Mouse (Mus musculus): Measurements from ENCODE around the gene Trappc10. TPM values are rescaled to one million over a fixed set of nuclear protein-coding genes. Genes with fewer than 3 reads are reported as not detected.
"Not testable (repeated sequence)": the region's sequence is repeated elsewhere in the genome, so short reads cannot be mapped to it uniquely, and the experiment has no call there.

Trappc10 gene
- polyA plus RNA-seq, 1 experiment: 22.0 TPM

- Histone ChIP-seq H3K4me1 (ENCODE audit: control insufficient read depth, insufficient read depth, low read length) (no peaks in the 10 kb centered on the region), H3K36me3 (ENCODE audit: control insufficient read depth, insufficient read depth, low read length, poor library complexity, severe bottlenecking) (peaks cover 10% of the 10 kb centered on the region; the same call in 1 of the 2 replicates), H3K27ac (ENCODE audit: insufficient read depth, low read length) (0 out of 2 replicates have a peak overlapping the region, but pooled peaks have one; percentile 4), H3K9me3 (replicated peaks; ENCODE audit: control insufficient read depth, insufficient read depth, low read length, poor library complexity, severe bottlenecking) (no peaks in the 10 kb centered on the region), H3K9ac (ENCODE audit: low read depth, poor library complexity, severe bottlenecking) (no peak overlapping the region), H3K27me3 (ENCODE audit: control insufficient read depth, insufficient read depth, low read length, poor library complexity, severe bottlenecking) (no peaks in the 10 kb centered on the region), H3K4me3 (ENCODE audit: low read depth, low read length) (no peak overlapping the region)
- TF ChIP-seq POLR2A (IDR thresholded peaks at IDR 0.05; ENCODE audit: insufficient read depth, low read length) (no peak), EP300 (IDR thresholded peaks at IDR 0.05; ENCODE audit: insufficient read depth, low read depth, low read length) (no peak), CTCF (IDR thresholded peaks at IDR 0.05; ENCODE audit: low read depth, low read length) (no peak)
These were observed 25.9 kb downstream of the Trappc10 start for GRCm38 (mm10) chr10:78218576-78218975.

- no peaks in the 10 kb centered on the region for H3K4me1 ChIP-seq (ENCODE audit: control insufficient read depth, insufficient read depth, low read length)
- H3K27me3 ChIP-seq (ENCODE audit: control insufficient read depth, insufficient read depth, low read length, poor library complexity, severe bottlenecking): no peaks in the 10 kb centered on the region
- H3K9ac ChIP-seq (ENCODE audit: low read depth, poor library complexity, severe bottlenecking): no peak overlapping the region
- no peak overlapping the region for H3K4me3 ChIP-seq (ENCODE audit: low read depth, low read length)
- no peak for TF ChIP-seq POLR2A (IDR thresholded peaks at IDR 0.05; ENCODE audit: insufficient read depth, low read length)
- TF ChIP-seq CTCF (IDR thresholded peaks at IDR 0.05; ENCODE audit: low read depth, low read length): no peak
- TF ChIP-seq EP300 (IDR thresholded peaks at IDR 0.05; ENCODE audit: insufficient read depth, low read depth, low read length): no peak
- H3K27ac ChIP-seq (ENCODE audit: insufficient read depth, low read length): no peak overlapping the region
- H3K9me3 ChIP-seq (replicated peaks; ENCODE audit: control insufficient read depth, insufficient read depth, low read length, poor library complexity, severe bottlenecking): no peaks in the 10 kb centered on the region
- peaks cover 10% of the 10 kb centered on the region; the same call in 1 of the 2 replicates for H3K36me3 ChIP-seq (ENCODE audit: control insufficient read depth, insufficient read depth, low read length, poor library complexity, severe bottlenecking)
These were observed 27.9 kb downstream of the Trappc10 start for GRCm38 (mm10) chr10:78216376-78217083.

- H3K36me3 ChIP-seq (ENCODE audit: control insufficient read depth, insufficient read depth, low read length, poor library complexity, severe bottlenecking): 0 out of 2 replicates have a peak, but pooled peaks cover 5% of the 10 kb centered on the region
- H3K9me3 ChIP-seq (replicated peaks; ENCODE audit: control insufficient read depth, insufficient read depth, low read length, poor library complexity, severe bottlenecking): no peaks in the 10 kb centered on the region
- no peaks in the 10 kb centered on the region for H3K4me1 ChIP-seq (ENCODE audit: control insufficient read depth, insufficient read depth, low read length)
- H3K27ac ChIP-seq (ENCODE audit: insufficient read depth, low read length): no peak overlapping the region
- TF ChIP-seq POLR2A (IDR thresholded peaks at IDR 0.05; ENCODE audit: insufficient read depth, low read length): no peak
- TF ChIP-seq EP300 (IDR thresholded peaks at IDR 0.05; ENCODE audit: insufficient read depth, low read depth, low read length): no peak
- no peak for TF ChIP-seq CTCF (IDR thresholded peaks at IDR 0.05; ENCODE audit: low read depth, low read length)
- H3K27me3 ChIP-seq (ENCODE audit: control insufficient read depth, insufficient read depth, low read length, poor library complexity, severe bottlenecking): no peaks in the 10 kb centered on the region
- H3K4me3 ChIP-seq (ENCODE audit: low read depth, low read length): no peak overlapping the region
- no peak overlapping the region for H3K9ac ChIP-seq (ENCODE audit: low read depth, poor library complexity, severe bottlenecking)
These were observed 30.1 kb downstream of the Trappc10 start for GRCm38 (mm10) chr10:78214371-78214770.

- Histone ChIP-seq H3K4me1 (ENCODE audit: control insufficient read depth, insufficient read depth, low read length) (no peaks in the 10 kb centered on the region), H3K27me3 (ENCODE audit: control insufficient read depth, insufficient read depth, low read length, poor library complexity, severe bottlenecking) (no peaks in the 10 kb centered on the region), H3K36me3 (ENCODE audit: control insufficient read depth, insufficient read depth, low read length, poor library complexity, severe bottlenecking) (0 out of 2 replicates have a peak, but pooled peaks cover under 1% of the 10 kb centered on the region), H3K9me3 (replicated peaks; ENCODE audit: control insufficient read depth, insufficient read depth, low read length, poor library complexity, severe bottlenecking) (no peaks in the 10 kb centered on the region), H3K27ac (ENCODE audit: insufficient read depth, low read length) (no peak overlapping the region), H3K9ac (ENCODE audit: low read depth, poor library complexity, severe bottlenecking) (no peak overlapping the region), H3K4me3 (ENCODE audit: low read depth, low read length) (no peak overlapping the region)
- TF ChIP-seq POLR2A (IDR thresholded peaks at IDR 0.05; ENCODE audit: insufficient read depth, low read length) (no peak), CTCF (IDR thresholded peaks at IDR 0.05; ENCODE audit: low read depth, low read length) (peak; percentile 70)
These were observed 33.1 kb downstream of the Trappc10 start for GRCm38 (mm10) chr10:78211311-78211710.

GRCm38 (mm10) chr10:78201182-78201581, 43.3 kb downstream of the Trappc10 start:
- TF ChIP-seq CTCF (IDR thresholded peaks at IDR 0.05; ENCODE audit: low read depth, low read length) (no peak), EP300 (IDR thresholded peaks at IDR 0.05; ENCODE audit: insufficient read depth, low read depth, low read length) (no peak), POLR2A (IDR thresholded peaks at IDR 0.05; ENCODE audit: insufficient read depth, low read length) (no peak)
- H3K4me1 ChIP-seq (ENCODE audit: control insufficient read depth, insufficient read depth, low read length): no peaks in the 10 kb centered on the region
- no peaks in the 10 kb centered on the region; the same call in 1 of the 2 replicates for H3K36me3 ChIP-seq (ENCODE audit: control insufficient read depth, insufficient read depth, low read length, poor library complexity, severe bottlenecking)

GRCm38 (mm10) chr10:78192933-78193332, 51.5 kb downstream of the Trappc10 start:
- TF ChIP-seq POLR2A (IDR thresholded peaks at IDR 0.05; ENCODE audit: insufficient read depth, low read length): no peak
- no peak for TF ChIP-seq CTCF (IDR thresholded peaks at IDR 0.05; ENCODE audit: low read depth, low read length)
- TF ChIP-seq EP300 (IDR thresholded peaks at IDR 0.05; ENCODE audit: insufficient read depth, low read depth, low read length): no peak
- no peaks in the 10 kb centered on the region for H3K4me1 ChIP-seq (ENCODE audit: control insufficient read depth, insufficient read depth, low read length)
- H3K9me3 ChIP-seq (replicated peaks; ENCODE audit: control insufficient read depth, insufficient read depth, low read length, poor library complexity, severe bottlenecking): no peaks in the 10 kb centered on the region
- peaks cover 10% of the 10 kb centered on the region; the same call in 1 of the 2 replicates for H3K36me3 ChIP-seq (ENCODE audit: control insufficient read depth, insufficient read depth, low read length, poor library complexity, severe bottlenecking)
- no peak overlapping the region for H3K9ac ChIP-seq (ENCODE audit: low read depth, poor library complexity, severe bottlenecking)
- no peaks in the 10 kb centered on the region for H3K27me3 ChIP-seq (ENCODE audit: control insufficient read depth, insufficient read depth, low read length, poor library complexity, severe bottlenecking)
- H3K27ac ChIP-seq (ENCODE audit: insufficient read depth, low read length): no peak overlapping the region
- H3K4me3 ChIP-seq (ENCODE audit: low read depth, low read length): no peak overlapping the region

More at GRCm38 (mm10) chr10:78201182-78201581, 43.3 kb downstream of the Trappc10 start:
- H3K27me3 ChIP-seq (ENCODE audit: control insufficient read depth, insufficient read depth, low read length, poor library complexity, severe bottlenecking): no peaks in the 10 kb centered on the region
- no peaks in the 10 kb centered on the region for H3K9me3 ChIP-seq (replicated peaks; ENCODE audit: control insufficient read depth, insufficient read depth, low read length, poor library complexity, severe bottlenecking)
- no peak overlapping the region for H3K27ac ChIP-seq (ENCODE audit: insufficient read depth, low read length)
- H3K9ac ChIP-seq (ENCODE audit: low read depth, poor library complexity, severe bottlenecking): no peak overlapping the region
- no peak overlapping the region for H3K4me3 ChIP-seq (ENCODE audit: low read depth, low read length)

GRCm38 (mm10) chr10:78186076-78186475, 58.4 kb downstream of the Trappc10 start:
- H3K9me3 ChIP-seq (replicated peaks; ENCODE audit: control insufficient read depth, insufficient read depth, low read length, poor library complexity, severe bottlenecking); H3K27me3 ChIP-seq (ENCODE audit: control insufficient read depth, insufficient read depth, low read length, poor library complexity, severe bottlenecking); H3K4me3 ChIP-seq (ENCODE audit: low read depth, low read length); H3K9ac ChIP-seq (ENCODE audit: low read depth, poor library complexity, severe bottlenecking); H3K27ac ChIP-seq (ENCODE audit: insufficient read depth, low read length); H3K4me1 ChIP-seq (ENCODE audit: control insufficient read depth, insufficient read depth, low read length): not testable (repeated sequence)
- H3K36me3 ChIP-seq (ENCODE audit: control insufficient read depth, insufficient read depth, low read length, poor library complexity, severe bottlenecking): peaks cover 12% of the 10 kb centered on the region

Measured in ES-Bruce4 (cell line).